Mouse (Mus musculus) fat pad, adult 2 months (tissue): ENCODE data around the gene Tvp23a.

ENCODE experiments used
- DNase-seq: peaks from one replicate; pipeline ENCODE4 v3.0.0-alpha.2; 2011; ENCODE audit warnings: low read depth, low spot score; ENCODE audit errors: extremely low read depth

Gene Tvp23a

DNA sequence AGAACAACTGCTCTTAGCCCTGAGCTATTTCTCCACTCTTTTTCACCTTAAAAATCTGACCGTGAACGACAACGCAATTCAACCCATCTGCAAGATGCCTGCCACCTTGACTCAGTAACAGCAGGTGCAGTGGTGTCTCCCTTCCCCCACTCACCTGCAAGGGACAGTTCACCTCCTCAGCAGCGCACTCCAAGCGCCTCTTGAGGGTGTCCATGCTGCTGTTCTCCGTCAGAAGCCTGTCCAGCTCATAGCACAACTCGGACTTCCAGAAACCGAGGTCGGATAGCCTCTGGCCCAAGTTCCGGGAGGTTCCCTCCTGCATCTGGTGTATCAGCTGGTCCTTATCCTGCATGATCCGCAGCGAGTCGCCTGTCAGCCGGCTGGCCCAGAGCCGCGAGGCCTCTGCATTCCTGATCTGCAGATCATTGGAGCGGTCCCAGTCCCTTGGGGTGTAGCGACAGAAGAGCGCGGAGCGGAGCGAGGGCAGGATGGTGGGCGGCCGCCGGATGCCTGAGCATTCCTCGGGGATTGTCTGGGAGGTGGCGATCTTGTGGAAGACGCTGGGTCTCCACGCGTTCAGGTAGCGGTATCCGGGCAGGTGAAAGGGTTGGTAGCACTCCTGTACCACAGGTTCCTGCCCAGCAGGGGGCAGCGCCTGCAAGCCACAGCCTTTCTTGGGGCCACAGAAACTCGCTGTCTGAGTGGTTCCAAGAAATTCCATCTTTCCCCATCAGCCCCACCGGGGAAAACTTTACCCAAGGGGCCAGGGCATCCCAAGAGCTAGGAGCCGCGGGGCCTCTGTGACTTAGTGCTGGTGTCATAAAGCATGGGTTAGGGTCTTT, 52.2 kb downstream of the Tvp23a start, which contains the start of gene Tekt5:
TSS of gene Tekt5 (minus strand) at position 792 of the 842 bp plus-strand sequence.
- no peak for DNase-seq

DNA sequence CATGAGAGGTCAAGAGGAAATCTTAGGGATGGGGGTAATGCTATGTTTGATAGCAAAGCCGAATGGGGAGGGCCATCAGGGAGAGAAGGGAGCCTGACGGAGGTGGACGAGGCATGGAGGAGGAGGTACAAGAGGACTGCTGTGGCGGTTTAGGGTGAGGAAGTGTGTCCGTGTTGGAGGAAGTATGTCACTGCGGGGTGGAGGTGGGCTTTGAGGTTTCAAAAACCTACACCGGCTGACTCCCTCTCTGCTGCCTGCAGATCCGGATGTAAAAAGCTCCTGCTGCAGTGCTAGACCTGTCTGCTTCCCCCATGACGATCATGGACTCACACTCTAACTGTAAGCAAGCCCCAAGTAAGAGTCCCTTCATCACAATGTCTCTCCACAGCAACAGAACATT, 54.6 kb downstream of the Tvp23a start:
- no peak for DNase-seq

DNA sequence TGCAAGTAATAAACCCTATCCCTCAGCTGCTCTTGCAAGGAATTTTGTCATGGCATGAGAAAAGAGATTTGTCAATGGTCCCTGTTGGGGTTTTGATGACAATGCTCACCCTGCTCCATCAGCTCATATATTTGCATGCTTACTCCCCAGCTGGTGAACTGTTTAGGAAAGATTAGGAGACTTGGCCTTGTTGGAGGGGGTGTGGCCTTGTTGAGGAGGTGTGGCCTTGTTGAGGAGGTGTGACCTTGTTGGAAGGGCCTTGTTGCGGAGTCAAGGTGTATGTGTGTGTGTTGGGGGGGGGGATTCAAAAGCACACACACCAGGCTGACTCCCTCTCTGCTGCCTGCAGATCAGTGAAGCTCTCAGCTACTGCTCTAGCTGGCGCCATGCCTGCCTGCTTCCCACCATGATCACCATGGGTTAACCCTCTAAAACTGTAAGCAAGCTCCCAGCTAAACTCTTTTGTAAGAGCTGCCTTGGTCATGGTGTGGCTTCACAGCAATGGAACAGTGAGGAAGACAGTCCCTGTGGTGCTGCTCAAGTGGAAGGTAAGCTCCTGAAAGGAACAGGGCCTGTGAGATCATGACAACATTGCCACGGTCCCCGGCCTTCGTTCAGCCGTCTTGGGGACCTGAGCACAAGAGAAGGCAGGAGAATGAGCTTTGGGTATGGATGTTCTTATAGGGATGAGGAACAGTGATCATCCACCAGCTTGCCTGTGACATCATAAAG, 58.4 kb downstream of the Tvp23a start:
- DNase-seq, result no peak

DNA sequence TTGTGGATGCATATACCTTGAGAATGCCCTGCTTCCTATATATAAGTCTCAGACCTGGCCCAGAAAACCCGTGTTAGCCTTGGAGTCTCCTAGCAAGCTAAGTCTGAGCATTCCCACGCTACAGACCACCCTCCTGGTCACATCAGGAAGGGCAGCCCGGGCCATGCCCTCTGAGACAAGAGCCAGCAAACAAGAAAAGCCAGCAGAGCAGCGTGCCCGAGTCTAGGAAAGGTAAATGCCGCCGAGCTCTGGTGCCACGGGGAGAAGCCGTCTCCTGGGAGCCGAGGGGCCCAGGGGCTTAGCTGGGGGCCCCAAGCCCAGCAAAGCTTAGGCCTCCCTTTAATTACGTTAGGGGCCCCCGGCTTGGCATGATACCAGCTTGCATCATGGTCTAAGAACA, 61.9 kb downstream of the Tvp23a start:
- DNase-seq, result no peak

DNA sequence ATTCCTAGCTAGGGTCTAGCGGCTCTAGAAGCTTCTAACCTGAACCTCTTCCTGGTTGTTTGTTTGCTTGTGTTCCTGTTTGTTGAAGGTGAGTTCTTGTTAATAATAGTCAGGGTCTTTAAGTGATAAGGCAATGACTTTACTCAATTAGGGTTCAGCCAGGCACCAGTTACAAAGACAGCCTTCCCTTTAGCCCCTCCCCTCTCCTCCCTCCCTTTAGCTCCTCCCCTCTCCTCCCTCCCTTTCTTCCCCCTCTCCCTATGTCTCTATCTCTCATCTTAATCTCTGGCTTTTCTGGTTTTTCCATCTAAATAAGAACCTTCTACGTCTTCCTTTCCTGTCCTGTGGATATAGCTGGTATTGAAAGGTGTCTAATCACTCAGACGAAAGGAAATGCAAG, 62.6 kb downstream of the Tvp23a start:
- no peak for DNase-seq

DNA sequence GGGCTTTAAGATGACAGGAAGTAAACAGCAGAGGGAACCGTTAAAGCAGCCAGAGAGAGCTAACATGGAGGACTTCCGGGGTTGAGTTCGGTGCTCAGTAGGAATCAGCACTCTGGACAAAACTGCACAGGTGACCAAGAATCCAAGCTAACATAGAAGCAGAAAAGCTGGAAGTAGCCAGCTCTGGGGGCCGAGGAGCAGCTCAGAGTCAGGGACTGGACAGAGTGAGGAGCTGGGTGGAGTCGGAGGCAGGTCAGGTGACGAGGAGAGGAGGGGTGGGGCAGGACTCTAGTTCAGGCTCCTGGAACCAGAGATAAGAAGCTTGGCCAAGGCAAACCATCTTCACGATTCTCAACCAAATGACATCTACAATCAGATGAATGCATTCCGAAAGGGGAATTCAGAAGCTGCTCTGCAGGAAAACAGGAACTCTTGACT, 63.1 kb downstream of the Tvp23a start:
- DNase-seq, result no peak

DNA sequence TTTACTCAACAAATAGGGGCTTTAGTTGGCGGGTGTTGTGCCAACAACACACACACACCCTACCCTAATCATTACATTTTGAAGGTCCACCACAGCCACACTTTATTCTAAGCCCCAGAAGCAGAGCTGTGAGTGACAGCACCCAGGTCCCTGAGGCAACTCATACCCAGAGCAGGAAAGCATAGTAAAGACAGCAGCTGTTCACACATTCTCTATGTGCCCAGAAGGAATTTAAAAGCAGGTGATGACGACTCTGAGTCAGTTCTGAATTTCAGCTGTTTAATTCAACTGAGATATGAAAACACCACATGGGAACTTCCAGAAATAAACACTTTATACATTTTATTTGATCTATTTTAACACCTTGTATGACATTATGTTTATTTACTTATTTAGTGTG, 67.6 kb downstream of the Tvp23a start:
- DNase-seq, result no peak

DNA sequence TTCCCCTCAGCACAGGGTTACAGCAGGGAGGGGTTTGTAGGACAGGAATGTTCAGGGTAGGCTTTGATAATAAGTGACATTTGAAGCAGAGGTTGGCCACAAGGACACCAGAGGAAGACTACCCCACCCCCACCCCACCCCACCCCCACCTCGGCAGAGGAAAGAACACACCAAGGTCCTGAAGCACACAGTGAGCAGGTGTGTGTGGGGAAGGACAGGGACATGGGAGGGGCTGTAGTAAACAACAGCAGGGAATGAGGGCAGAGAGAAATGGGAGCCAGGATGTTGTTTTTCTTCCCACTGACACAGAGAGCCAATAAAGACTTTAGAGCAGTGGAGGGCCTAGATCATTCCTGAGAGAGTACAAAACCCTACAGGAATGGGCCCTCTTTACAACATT, 69.9 kb downstream of the Tvp23a start:
- no peak for DNase-seq

DNA sequence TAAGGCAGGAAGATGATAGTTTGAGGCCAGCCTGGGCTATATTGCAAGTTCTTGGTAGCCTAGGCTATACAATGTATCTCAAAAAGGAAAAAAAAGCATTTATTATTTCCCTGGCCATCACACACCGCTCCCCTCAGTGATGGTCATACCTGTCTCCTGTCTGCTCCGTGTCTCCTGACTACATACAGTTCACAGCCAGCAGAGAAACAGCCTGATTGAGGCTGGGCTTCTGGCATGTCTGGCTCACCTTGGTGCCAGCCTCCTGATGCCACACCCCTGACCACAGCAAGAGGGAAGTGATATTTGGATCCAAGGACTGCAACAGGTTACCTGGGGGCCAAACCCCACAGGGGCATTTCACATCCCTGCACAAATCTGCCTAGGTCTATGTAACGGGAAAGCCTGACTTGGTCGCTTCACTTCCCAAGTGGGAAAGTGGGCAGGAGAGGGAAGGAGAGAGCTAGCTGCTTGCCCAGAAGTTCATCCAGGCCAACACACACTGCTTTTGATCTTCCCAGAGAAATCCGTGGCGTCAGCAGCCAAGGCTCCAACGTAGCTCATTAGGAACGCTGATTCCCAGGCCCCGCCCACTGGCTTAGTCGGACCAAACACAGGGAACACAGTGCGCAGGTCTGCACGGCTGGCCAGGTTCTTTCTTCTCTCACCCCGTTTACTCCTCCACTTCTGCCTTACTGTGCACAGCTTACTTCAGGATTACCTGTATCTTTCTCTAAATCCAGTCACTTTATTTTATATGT, 72.7 kb downstream of the Tvp23a start:
- DNase-seq, result no peak

DNA sequence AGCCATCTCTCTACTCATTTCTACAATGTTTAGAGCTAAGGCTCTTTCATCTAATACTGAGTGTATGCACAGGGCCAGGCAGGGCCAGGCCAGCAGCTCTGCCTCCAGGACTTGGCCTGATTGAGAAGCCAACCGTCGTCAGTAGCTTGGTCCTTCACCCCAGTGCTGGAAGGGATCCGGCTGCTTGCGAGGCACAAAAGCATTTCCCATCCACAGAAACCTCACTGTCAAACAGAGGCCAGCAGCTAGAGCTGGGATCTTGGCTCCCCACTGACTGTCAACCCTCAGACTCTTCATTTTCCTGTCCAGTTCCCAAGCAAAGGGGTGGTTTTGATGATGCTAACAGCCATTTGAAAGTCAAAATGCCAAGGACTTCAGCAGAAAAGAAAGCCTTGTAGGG, 74.8 kb downstream of the Tvp23a start:
- DNase-seq, result no peak
